Mouse (Mus musculus): Measurements from ENCODE around the gene Ankib1.

GRCm38 (mm10) chr5:3695191-3695590, 107.5 kb downstream of the Ankib1 start:
- TF ChIP-seq POLR2A (IDR thresholded peaks at IDR 0.05; ENCODE audit: control insufficient read depth, low read depth, low read length) (no peak), CTCF (IDR thresholded peaks at IDR 0.05; ENCODE audit: control insufficient read depth, insufficient read depth, insufficient replicate concordance, low read depth, low read length) (no peak)
